Mouse (Mus musculus): ENCODE data around the gene Ccnb1ip1. TPM values are rescaled to one million over a fixed set of nuclear protein-coding genes. Genes with fewer than 3 reads are reported as not detected.

The Ccnb1ip1 gene
- 0.04 and 0.08 TPM in 2 replicates for polyA plus RNA-seq (2012; rRNA removed)

DNA sequence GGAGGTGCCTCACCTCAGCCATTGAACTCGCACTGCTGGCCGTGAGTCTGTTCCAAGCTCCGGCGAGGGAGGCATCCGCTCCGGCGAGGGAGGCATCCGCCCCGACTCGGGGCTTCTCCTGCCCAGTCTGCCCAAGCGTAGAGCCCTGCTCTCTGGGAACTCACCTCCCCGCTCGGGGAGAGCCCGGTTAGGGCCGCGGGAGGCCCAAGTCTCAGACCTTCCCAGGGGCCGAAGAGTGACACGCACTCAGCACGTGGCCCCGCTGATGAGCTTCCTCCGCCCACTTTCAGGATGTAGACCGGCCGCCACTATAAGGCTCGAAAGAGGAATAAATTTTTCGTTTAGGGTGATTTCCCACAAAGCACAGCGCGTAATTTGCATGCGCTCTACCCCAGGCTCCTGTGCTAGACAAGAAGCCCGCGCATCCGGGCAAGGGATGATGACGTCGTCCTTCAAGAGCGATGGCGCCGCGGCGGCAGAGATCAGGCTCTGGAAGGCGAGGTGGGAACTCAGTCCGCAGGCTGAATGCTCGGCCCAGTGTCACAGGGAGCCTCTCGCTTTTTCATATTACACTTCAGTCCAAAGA is at the start of gene Ccnb1ip1, which contains the start of gene Parp2:
Gene Ccnb1ip1 (minus strand): TSS at position 246 of the 586 bp plus-strand sequence.
Gene Parp2 (plus strand): TSS at position 355 of the 586 bp plus-strand sequence.

DNA sequence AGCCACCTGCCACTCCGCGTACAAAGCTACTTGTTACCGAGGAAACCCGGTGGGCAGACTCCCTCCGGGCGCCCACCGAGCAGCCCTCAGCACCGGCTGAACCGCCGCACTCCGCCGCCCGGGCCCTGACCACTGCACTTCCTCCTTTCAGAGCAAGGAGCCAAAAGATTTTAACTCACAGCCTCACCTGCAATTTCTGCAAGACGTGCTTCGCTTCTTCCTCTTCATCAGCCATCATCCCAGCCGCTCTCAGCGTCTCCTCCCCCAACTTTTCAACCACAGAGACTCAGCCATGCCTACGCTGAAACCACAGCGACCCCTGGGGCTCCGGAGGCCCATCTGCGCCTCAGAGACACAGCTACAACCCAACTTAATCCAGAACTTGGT is 22.3 kb downstream of the Ccnb1ip1 start, which contains the start of gene Ttc5:
Gene Ttc5 (minus strand): TSS at position 269 of the 387 bp plus-strand sequence.

DNA sequence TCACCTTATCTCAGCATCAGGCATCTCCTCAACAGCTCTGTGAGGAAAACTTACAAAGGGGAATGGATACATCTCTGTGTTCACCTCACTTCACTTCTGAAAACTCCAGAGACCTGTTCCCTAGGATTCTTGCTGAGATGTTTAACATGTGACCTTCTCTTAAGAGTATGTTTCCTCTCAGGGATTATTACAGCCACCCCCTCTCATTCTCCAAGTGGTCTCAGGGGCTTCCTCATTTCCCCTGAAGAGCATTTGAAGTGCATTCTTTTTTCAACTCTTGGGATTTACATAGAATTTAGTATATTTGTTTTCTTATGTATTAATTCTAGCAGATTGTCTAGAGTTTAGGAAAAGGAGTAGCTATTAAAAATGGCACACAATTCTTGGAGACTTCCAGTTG is 62.5 kb downstream of the Ccnb1ip1 start, which contains the start of gene Olfr749:
Gene Olfr749 (minus strand): TSS at position 101 of the 400 bp plus-strand sequence.

Other genes with a start within 250 kb of the Ccnb1ip1 start
- gene Olfr744, start 192.9 kb downstream of the Ccnb1ip1 start, polyA plus RNA-seq (2012; rRNA removed) = not detected in 2 replicates
- not detected in 2 replicates for gene Olfr745, start 168.3 kb downstream of the Ccnb1ip1 start, polyA plus RNA-seq (2012; rRNA removed)
- not detected in 2 replicates for gene Olfr746, start 160.6 kb downstream of the Ccnb1ip1 start, polyA plus RNA-seq (2012; rRNA removed)
- gene Olfr747, start 114.5 kb downstream of the Ccnb1ip1 start, polyA plus RNA-seq (2012; rRNA removed) = not detected in 2 replicates
- not detected in 2 replicates for gene Olfr748, start 100.4 kb downstream of the Ccnb1ip1 start, polyA plus RNA-seq (2012; rRNA removed)
- gene Olfr749, start 62.6 kb downstream of the Ccnb1ip1 start, polyA plus RNA-seq (2012; rRNA removed) = not detected in 2 replicates
- gene Ttc5, start 22.2 kb downstream of the Ccnb1ip1 start, polyA plus RNA-seq (2012; rRNA removed) = 103 and 110 TPM in 2 replicates
- 81.9 and 85.9 TPM in 2 replicates for gene Parp2, start 109 bp upstream of the Ccnb1ip1 start, polyA plus RNA-seq (2012; rRNA removed)
- 4.2 and 6.1 TPM in 2 replicates for gene Tep1, start 62.8 kb upstream of the Ccnb1ip1 start, polyA plus RNA-seq (2012; rRNA removed)
- gene Klhl33, start 89.8 kb upstream of the Ccnb1ip1 start, polyA plus RNA-seq (2012; rRNA removed) = 0.79 and 1.2 TPM in 2 replicates
- 122 and 139 TPM in 2 replicates for gene Osgep, start 117.2 kb upstream of the Ccnb1ip1 start, polyA plus RNA-seq (2012; rRNA removed)
- gene Apex1, start 117.2 kb upstream of the Ccnb1ip1 start, polyA plus RNA-seq (2012; rRNA removed) = 167 and 214 TPM in 2 replicates
- 129 and 137 TPM in 2 replicates for gene Pip4p1, start 123.1 kb upstream of the Ccnb1ip1 start, polyA plus RNA-seq (2012; rRNA removed)
- 22.1 and 24.5 TPM in 2 replicates for gene Pnp, start 123.3 kb upstream of the Ccnb1ip1 start, polyA plus RNA-seq (2012; rRNA removed)
- gene Gm49342, start 136.8 kb upstream of the Ccnb1ip1 start, polyA plus RNA-seq (2012; rRNA removed) = 28.5 and 35.7 TPM in 2 replicates
- gene Pnp2, start 148.3 kb upstream of the Ccnb1ip1 start, polyA plus RNA-seq (2012; rRNA removed) = 0.23 and 0.28 TPM in 2 replicates
- gene Rnase10, start 200.0 kb upstream of the Ccnb1ip1 start, polyA plus RNA-seq (2012; rRNA removed) = 0.04 TPM in 1 of 2 replicates, not detected in the other
- gene Rnase9, start 234.1 kb upstream of the Ccnb1ip1 start, polyA plus RNA-seq (2012; rRNA removed) = not detected in 2 replicates
- gene Rnase11, start 242.4 kb upstream of the Ccnb1ip1 start, polyA plus RNA-seq (2012; rRNA removed) = not detected in 2 replicates
- not detected in 2 replicates for gene Rnase12, start 249.9 kb upstream of the Ccnb1ip1 start, polyA plus RNA-seq (2012; rRNA removed)

Measured in central nervous system, embryonic 14 days (tissue).